Mouse (Mus musculus) natural killer cell, adult 2 months (primary cell): ENCODE results near the gene Snrnp35.
"Not testable (repeated sequence)": the region's sequence is repeated elsewhere in the genome, so short reads cannot be mapped to it uniquely, and the experiment has no call there.

Experiments used
- DNase-seq, 2 experiments: peaks; one replicate each; pipeline ENCODE4 v3.0.0; 2022; ENCODE audit warnings: low spot score in 2 of 2

Snrnp35 gene

DNA sequence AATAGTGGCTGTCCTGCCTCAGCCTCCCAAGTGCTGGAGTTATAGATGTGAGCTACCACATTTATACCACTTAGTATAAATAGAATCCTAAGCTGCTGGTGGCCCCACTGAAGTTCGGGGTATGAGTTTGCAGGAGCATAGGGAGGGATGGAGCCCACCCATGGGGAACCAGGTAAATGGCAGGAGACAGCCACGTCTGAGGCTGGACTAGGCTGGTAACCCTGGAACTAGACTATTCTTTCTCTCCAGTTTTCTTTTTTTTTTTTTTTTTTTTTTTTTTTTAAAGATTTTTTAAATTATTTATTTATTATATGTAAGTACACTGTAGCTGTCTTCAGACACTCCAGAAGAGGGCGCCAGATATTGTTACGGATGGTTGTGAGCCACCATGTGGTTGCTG lies 17.1 kb downstream of the Snrnp35 start:
- DNase-seq: not testable (repeated sequence)

DNA sequence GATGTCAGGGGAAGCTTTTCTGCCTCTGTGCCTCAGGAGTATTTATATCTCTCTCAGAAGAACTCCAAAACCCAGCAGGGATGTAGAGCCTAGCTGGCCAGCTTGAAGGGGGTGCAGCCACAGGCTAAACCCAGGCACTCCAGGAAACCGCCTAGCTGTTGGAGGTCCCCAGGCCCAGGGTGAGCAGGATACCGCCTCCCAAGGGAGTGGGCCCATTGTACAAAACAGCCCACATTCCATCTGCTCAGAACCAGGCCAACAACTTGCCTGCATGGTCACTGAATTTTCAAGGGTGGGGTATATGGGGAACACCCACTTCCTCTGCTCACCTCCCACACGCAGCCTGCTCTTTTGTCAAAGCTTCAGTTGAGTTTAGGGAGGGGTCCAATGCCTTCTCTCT lies 17.6 kb downstream of the Snrnp35 start:
- no peak for DNase-seq

DNA sequence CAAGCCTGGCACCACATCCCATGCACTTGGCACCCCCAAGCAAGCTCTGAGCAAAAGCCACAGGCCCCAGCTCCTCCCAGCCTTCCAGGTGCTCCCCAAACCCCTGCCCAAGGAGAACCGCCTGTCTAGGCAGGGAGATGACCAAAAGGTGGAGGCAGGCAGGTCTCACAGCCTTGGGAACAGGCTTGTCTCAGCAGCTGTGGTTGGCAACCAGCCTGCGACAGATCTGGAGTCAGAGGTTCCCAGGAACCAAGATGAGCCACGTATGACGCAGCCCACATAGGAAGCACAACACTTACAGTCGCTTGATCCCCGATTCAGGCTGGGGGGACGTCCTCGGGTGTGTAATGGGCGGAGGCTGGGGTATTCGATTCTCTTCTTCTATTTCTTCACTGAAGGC lies 18.6 kb downstream of the Snrnp35 start:
- DNase-seq: no peak

DNA sequence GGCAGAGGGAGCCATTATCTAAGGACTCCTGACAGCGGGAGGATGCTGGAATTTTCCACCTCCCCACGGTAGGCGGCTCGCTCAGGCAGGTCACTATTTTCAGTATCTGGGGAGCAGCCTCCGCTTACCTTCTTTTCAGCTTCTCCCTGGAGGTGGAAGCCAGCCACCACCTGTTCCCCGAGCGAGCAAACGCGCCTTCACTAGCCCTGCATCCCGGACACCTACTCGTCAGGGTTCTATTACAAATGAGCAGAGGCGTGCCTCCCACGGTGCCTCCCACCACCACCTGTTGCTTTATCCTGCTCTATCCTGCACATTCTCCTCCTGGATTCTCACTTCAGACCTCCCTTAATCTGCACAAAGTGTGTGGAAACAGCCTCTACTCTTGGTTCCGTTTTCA lies 20.8 kb downstream of the Snrnp35 start:
- DNase-seq: no peak

DNA sequence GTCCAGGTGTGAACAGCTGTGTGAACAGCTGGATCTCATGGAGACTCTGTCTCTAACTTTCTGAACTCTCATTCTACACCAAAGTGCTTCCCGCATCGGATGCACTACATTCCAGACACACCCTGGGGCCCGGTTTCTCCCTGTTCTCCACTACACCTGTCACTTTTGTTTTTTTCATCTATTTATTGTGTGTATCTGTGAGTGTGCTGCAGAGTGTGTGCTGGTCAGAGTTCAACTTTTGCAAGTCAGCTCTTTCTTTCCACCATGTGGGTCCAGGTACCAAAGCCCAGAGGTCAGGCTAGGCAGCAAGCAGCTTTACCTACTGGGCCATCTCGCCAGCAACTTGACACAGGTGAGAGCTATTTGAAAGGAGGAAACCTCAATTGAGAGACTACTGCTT lies 22.3 kb downstream of the Snrnp35 start:
- DNase-seq: no peak

DNA sequence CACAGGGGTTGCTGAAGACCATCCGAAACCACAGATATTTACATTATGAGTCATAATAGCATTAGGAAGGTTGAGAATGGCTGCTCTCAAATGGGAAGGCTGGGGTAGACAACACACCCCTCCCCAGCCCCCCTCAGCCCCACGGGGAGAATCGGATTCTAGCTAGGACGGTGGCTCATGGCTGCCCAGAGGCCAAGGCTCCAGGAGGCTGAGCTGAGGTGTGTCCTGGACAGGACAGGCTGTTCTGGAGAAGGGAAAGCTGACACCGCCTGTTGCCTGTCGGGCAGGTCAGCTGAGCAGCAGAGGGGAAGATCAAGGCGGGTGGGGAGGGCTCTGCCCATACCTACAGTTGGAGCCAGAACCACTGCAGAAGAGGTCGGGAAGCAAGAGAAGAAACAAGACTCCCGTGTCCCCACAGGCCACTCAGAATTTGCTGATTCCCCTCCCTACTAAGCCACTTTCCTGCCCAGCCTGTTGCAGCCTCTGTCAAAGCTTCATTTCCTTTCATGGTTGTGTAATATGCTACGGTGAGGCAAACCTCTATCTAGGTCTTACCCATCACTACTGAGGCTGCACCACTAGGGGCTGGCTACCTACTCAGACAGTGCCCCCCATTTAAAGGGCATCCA lies 23.9 kb downstream of the Snrnp35 start:
- no peak for DNase-seq

DNA sequence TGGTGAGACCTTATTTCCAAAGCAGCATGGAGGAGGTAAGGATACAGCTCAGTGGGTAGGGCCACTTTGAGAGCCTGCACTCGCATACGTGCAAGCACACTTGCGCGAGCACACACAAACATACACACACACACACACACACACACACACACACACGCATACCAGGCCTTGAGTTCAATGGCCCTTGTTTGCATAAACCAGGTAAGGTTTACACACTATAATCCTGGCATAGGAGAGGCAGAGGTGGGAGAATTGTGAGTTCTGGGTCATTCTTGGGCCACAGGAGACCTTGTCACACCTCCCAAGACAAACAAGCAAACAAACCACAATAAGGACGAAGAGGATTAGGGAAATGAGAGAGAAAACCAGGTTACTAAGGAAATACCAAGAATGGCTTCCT lies 26.3 kb downstream of the Snrnp35 start:
- no peak for DNase-seq

DNA sequence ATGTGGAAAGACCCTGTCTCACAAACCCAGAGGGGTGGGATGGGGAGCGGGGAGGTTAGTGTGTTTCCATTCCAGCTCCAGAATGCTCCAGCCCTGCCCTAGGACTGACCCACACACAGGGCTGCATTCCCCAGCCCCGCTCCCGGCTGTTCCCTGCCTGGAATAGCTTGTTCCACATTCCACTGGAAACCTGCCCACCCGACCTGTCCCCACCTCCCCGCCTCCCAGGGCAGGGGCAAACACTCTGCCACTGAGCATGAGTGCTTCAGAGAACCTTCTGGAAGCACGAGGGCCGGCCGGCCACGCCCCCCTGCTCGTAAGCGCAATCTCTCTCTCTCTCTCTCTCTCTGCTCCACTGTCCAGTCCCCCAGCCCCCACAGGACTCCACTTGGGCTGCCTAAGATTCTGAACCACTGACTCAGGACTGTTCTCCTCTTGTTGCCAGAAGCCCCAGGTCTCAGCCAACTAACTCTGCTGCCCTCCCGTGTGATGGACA lies 26.9 kb downstream of the Snrnp35 start:
- DNase-seq: no peak

DNA sequence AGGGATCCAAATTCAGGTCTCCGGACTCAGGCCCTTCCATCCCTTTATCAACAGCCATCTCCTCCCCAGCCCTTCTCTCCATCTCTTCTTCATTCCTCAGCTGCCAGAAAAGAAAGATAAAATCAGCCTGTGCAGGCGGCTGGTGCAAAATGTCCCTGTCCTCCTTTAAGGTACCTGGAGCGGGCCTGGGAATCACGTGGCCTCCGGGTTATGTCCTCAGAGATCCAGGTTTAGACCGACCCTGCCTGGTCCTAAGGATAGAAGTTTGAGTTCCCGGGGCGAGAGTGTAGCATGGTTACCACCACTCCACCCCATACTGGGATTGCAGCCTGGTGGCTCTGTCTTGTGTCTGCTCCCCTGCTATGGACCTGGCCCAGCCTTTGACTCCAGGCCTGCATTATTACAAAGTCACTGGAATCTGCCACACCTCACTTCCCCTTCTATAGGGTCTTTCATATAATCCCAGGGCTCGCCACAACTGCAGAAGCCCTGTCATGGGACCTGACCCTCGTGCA lies 27.7 kb downstream of the Snrnp35 start:
- no peak for DNase-seq

DNA sequence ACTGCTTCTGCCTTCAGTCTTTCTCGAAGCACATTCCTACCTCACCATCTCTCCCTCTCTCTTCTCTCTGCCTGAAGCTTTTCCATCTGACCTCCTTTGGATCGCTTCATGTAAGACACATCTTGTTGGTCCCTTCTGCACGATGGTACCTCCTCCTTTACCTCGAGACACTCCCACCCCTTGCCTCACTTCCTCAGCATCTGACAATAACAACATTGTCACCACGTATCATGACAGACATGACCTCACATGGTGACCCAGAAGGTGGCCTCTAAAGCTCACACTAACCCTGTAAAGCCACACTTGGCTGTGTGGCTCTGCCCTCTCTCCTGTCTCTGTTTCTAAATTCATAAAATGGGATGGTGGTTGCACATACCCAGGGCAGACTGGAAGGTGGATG lies 32.9 kb downstream of the Snrnp35 start:
- no peak for DNase-seq

DNA sequence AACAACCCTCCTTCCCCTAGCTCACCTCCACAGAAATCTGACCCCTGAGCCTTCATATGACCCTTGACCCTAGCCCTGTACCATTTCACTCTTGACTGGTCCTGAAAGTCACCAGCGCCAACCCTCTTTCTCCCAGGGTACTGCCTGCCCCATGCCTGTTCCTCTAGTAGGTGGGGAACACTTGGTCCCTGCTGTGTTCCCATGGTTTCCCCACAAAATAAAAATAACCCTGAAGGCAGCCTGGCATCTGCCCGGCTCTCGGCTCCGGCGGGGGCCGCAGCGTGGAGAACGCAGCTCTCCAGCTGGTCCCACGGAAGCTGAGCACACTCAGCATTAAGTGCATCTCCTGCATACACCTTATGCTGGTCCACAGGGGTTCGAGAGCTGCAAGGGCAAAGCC lies 35.7 kb downstream of the Snrnp35 start:
- DNase-seq: no peak

DNA sequence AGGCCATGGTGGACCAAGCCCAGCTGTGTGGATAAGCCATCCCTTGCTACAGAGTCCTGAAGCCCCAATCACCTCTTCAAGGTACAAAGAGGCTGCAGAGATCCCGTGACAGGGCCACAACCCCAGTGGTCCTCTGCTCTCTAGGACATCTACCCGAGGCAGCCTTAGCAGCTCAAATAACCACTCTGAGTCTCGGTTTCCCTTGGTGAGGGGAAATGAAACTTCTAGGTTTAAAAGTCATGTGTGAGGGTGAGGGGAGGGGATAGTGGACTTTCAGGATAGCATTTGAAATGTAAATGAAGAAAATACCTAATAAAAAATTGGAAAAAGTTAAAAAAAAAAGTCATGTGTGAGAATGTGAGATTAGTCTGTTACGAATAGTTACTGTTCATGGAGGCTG lies 38.7 kb downstream of the Snrnp35 start:
- DNase-seq: no peak

DNA sequence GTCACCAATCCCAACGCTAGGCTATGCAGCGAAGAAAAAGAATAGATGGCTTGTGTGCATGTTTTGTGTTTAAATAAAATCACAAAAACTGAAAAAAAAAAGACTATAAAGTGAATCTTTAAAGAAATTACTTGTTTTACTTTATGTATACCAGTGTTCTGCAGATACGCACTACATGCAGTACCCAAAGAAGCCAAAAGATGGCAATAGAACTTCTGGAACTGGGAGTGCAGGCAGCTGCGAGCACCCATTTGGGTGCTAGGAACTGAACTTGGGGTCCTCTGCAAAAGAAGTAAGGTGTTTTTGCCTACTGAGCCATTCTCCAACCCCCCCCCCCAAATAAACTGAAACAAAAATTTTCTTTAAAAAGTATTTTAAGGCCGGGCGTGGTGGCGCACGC lies 40.1 kb downstream of the Snrnp35 start:
- no peak for DNase-seq

DNA sequence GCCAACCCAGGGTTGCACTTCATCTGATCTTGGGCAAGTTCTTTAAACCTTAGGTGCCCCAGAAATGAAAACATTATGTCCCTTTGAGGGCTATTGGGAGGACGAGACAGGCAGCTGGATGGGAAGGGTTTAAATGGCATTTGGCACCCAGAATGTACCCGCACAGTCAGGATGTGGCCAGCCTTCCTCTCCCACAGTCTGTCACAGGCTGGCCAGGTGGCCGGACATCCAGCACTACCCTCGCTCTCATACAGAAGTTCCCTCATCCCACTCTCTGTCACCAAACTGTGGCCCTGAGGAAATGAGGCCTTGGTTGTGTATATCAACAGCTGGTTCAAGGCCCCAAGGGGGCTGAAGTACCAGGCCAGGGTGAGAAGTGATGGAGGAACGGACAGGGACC lies 42.0 kb downstream of the Snrnp35 start:
- DNase-seq: no peak

DNA sequence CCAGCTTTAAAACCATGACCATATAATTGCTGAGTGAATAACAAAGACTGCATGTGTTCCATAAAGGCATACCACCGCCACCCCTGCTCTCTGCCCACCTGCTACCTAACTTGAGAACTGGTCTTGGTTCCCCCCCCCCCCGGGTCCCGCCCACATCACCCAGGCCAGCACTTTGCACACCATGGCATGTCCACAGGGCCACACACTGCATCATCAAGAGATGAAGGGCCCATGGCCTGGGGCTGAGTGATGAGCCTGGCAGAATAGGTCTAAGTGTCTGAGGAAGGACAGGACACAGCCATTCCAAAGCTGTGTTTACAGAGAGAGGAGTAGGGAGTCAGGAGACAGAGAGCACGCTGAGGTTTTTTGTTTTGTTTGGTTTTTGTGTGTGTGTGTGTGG lies 45.4 kb downstream of the Snrnp35 start:
- no peak for DNase-seq

DNA sequence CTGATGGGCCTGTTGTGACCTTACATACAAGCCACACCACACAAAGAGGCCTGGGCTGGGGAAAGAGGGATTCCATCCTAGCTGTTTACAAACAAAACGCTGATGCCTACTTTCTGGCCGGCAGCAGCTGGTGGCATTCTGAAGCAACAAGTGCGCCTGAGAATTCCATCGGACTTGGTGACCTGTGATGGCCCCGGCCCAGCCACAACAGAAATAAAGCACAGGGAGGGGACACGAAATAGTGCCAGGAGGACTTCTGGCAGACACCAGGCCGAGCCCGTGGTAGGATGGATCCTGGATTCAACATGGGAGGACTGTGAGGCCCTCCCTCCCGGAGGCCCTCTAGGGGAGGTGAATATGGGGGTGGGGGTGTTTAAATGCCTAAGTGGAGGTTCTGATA lies 45.9 kb downstream of the Snrnp35 start:
- no peak for DNase-seq

DNA sequence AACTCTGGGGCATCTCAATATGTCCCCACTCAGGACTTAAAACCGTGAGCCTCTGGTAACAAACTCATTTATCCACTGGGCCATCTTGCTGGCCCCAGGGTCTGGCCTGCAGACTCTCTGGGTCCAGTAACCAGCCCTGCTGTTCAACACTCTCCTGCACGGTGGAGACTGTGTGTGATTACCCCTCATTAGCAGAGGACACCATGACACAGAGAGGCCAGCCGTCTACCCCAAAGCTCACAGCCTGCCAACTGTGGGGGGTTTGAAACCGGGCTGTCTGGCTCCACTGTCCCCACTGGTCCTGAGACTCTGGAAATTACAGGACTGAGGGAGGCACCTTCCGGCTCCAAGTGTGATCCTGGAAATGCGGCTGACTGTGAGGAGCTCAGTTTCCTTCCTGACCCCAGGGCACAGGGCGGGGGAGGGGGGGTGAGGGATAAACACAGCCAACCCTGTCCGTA lies 46.3 kb downstream of the Snrnp35 start:
- DNase-seq: no peak

DNA sequence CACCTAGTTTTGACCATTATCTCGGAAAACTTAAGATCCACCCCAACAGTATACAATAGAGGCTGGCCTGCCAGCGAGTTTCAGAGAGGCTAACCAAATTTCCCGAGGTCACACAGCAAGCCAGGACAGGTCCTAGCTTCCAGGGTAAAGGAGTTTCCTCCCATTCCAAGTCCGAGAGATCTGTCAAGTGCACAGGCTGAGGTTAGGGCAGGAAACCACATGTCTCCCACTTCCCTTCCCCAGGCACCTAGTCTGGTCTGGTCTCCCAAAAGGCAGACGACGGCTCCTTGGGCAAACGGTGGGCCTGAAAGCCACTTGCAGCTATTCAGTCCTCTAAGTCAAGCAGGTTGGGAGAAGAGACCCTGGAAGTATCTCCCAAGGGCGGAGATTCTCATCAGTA lies 46.8 kb downstream of the Snrnp35 start:
- DNase-seq: no peak

DNA sequence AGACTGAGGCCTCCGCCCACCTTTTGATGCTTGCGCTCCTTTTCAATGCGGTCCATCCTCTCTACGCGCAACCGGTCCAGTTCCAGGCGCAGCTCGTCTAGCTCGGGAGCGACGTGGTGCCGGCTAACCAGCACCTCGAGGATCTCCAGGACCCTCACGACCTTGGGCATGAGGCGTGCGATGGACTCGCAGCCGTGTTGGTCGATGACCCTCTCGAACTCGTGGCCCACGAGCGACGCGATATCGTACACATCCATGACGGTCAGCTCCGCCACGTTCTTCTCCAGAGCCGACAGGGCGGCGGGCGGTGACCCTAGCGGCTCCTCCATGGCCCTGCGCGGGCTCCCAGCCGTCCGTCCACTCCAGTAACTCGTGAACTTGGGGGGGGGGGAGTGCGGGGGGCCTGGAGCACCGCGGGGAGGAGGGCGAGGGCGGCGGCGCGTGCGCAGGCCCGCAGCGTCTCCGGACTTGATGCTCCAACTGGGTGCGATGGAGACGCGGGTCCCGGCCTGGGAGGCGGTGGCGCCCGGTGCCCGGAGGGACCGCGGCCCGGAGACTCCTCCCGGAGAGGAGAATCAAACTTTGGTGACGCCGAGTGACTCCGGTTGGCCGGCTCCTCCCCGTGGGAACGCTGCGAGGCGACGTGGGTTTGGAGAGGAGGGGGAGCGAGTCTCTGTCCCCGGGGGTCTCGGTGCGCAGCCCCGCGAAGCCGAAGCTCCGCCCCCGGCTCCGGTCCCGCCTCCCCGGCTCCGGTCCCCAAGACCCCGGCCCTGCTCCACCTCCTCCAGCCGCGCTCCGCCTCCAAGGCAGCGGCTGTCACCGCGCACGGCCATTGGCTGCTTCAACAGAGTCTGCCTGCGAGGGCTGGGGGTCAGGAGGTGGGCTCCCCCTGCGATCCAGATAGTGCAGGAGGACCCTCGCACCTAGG lies 48.0 kb downstream of the Snrnp35 start, which contains the start of gene Rilpl1:
Rilpl1 (minus strand) TSS at position 737 of the 928 bp plus-strand sequence.
- DNase-seq: peak in 1 of 2 experiments; percentile 41

DNA sequence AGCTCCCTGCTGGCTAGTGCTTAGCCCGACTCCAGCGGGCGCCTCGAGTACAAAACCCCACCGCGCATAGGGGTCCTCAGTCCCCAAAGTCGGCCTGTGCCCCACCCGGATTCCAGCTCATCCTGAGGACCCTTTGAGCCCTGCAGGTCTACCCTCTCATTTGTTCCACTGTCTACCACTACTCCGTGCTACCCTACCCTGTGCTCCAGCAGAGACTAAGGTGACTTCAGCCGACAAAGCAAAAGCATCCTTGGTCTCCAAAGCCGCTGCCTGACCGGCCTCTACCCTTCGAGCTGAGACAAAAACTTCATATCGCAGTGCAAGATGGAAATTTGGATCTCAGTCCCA lies 48.6 kb downstream of the Snrnp35 start:
- DNase-seq: no peak

DNA sequence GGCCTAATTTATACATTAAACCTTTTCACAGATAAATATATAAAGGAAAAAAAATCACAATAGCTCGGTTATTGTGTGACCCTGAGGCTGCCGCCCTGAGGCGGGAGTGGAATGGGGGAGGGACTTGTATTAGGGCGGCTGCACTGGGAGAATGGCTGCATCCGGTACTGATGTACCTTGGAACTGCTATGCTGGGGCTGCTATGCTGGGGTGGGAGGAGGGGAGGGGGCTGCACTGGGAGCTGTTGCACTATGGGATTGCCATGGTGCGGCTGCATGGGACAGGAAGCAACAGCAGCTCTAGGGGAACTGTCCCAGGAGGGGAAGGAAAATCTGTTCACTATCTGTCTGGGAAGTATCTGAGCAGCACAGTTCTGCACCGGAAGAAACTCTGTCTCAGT lies 49.5 kb downstream of the Snrnp35 start:
- DNase-seq: no peak

DNA sequence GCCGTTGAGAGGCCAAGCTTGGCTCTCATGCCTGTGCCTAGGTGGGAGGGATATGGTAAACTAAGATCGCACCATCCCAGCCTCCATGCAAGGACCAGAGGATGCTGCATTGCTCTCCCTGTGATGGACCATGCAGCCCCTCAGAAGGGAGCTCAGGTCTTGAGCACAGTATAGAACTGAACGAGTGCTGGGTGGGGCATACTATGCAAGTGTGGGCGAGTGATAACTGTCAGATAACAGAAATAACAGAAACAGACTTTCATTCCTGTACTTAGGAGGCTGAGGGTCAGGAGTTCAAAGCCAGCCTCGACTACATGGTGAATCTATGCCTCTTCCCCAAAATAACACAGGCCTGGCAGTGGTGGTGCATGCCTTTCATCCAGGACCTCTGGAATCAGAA lies 52.1 kb downstream of the Snrnp35 start:
- DNase-seq: no peak

DNA sequence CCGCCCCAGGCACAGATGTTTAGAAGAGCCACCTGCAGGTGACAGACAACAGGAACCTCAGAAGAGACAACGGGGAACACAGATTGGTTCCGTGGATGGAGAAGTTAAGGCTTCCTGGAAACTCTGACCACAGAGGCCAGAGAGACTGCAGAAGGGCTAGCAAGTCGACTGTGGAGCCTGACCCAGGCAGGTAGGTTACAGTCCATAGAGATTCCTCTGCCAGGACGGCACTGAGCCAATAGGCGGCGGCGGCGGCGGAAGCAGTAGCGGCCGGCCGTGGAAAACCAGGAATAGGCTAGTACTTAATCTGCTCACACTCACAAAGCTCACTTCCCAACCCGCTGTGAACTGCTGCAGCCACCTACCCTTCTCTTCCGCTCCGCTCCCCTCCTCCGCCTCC lies 53.8 kb downstream of the Snrnp35 start:
- DNase-seq: no peak
